Mouse (Mus musculus) neural tube, embryonic 13.5 days (tissue): ENCODE measurements around the gene Fam49a. TPM values are rescaled to one million over a fixed set of nuclear protein-coding genes. Genes with fewer than 3 reads are reported as not detected.
A peak's percentile ranks its signal among the peaks of the same experiment; 100 is the strongest.
"Not testable (repeated sequence)": the region's sequence is repeated elsewhere in the genome, so short reads cannot be mapped to it uniquely, and the experiment has no call there.

ENCODE experiments used
- ATAC-seq: fragments of 200-750 bp; cut with Nextera tagmentation; 2 replicates; pipeline ENCODE4 v1.8.0; 2017; ENCODE audit warnings: low read depth, mild to moderate bottlenecking, moderate TSS enrichment, moderate library complexity
- H3K27ac ChIP-seq: fragments of 300-500 bp; sonication (generic); replicated peaks from 2 replicates; pipeline ENCODE4 v1.5.1; 2015; ENCODE audit warnings: moderate library complexity, mild to moderate bottlenecking, inconsistent platforms
- H3K27me3 ChIP-seq: fragments of 300-500 bp; sonication (generic); 2 replicates; pipeline ENCODE4 v1.6.1; 2015; ENCODE audit warnings: mild to moderate bottlenecking, inconsistent platforms
- H3K36me3 ChIP-seq: fragments of 300-500 bp; sonication (generic); 2 replicates; pipeline ENCODE4 v1.6.1; 2015; ENCODE audit warnings: mild to moderate bottlenecking, inconsistent platforms
- H3K4me1 ChIP-seq: fragments of 300-500 bp; sonication (generic); replicated peaks from 2 replicates; pipeline ENCODE4 v1.6.1; 2015; ENCODE audit warnings: inconsistent platforms
- H3K4me2 ChIP-seq: fragments of 300-500 bp; sonication (generic); 2 replicates; pipeline ENCODE4 v1.6.1; 2015; ENCODE audit warnings: inconsistent platforms, mild to moderate bottlenecking, moderate library complexity
- H3K4me3 ChIP-seq: fragments of 300-500 bp; sonication (generic); 2 replicates; pipeline ENCODE4 v1.5.1; 2015; ENCODE audit warnings: mild to moderate bottlenecking, inconsistent platforms
- H3K9ac ChIP-seq: fragments of 300-500 bp; sonication (generic); 2 replicates; pipeline ENCODE4 v1.6.1; 2015; ENCODE audit warnings: moderate library complexity, mild to moderate bottlenecking, inconsistent platforms
- H3K9me3 ChIP-seq: fragments of 300-500 bp; sonication (generic); 2 replicates; pipeline ENCODE4 v1.6.1; 2016; ENCODE audit warnings: inconsistent platforms
- WGBS: fragments of 180-500 bp; shearing (Covaris S2); methylation state at CpG from one replicate; pipeline ENCODE4 v1.1.7; 2015; 5-methylcytosine and 5-hydroxymethylcytosine counted together
- polyA plus RNA-seq: library from polyadenylated mRNA; unstranded; fragments of >200 nt; fragmentation: Nextera tagmentation; extraction: Ambion mirVana; gene quantifications from 2 replicates; pipeline ENCODE4 v1.2.1, GENCODE M21; 2015

Fam49a gene
- polyA plus RNA-seq, 1 experiment from 2014 or later, result 34.1 TPM

GRCm38 (mm10) chr12:12239502-12239901, 22.4 kb upstream of the Fam49a start:
- Histone ChIP-seq H3K4me3 (no peak overlapping the region), H3K4me2 (no peak overlapping the region), H3K4me1 (peaks cover 10% of the 10 kb centered on the region), H3K9ac (no peak overlapping the region), H3K27me3 (no peaks in the 10 kb centered on the region), H3K36me3 (no peaks in the 10 kb centered on the region), H3K9me3 (no peaks in the 10 kb centered on the region), H3K27ac (no peak overlapping the region)
- ATAC-seq, result no peak
- 53% methylated on average over 3 of the region's 3 CpGs for WGBS

- H3K27ac ChIP-seq, result no peak overlapping the region
- H3K4me2 ChIP-seq, result no peak overlapping the region
- no peaks in the 10 kb centered on the region for H3K27me3 ChIP-seq
- H3K4me1 ChIP-seq, result 0 out of 2 replicates have a peak, but pooled peaks cover 6% of the 10 kb centered on the region
- no peaks in the 10 kb centered on the region for H3K36me3 ChIP-seq
- no peak overlapping the region for H3K4me3 ChIP-seq
- no peak overlapping the region for H3K9ac ChIP-seq
- ATAC-seq, result no peak
- H3K9me3 ChIP-seq, result no peaks in the 10 kb centered on the region
- 23% methylated on average over 3 of the region's 3 CpGs for WGBS
Observed at GRCm38 (mm10) chr12:12243148-12243547, 18.8 kb upstream of the Fam49a start.

- H3K4me1 ChIP-seq, H3K4me3 ChIP-seq, H3K4me2 ChIP-seq, ATAC-seq, H3K9ac ChIP-seq, H3K9me3 ChIP-seq, H3K27me3 ChIP-seq, H3K27ac ChIP-seq, H3K36me3 ChIP-seq: not testable (repeated sequence)
- WGBS, result 91% methylated on average over 4 of the region's 4 CpGs
Observed at GRCm38 (mm10) chr12:12247023-12247422, 14.9 kb upstream of the Fam49a start.

GRCm38 (mm10) chr12:12249521-12249920, 12.4 kb upstream of the Fam49a start:
- no peak for ATAC-seq
- WGBS, result 68% methylated on average over 2 of the region's 2 CpGs
- no peak overlapping the region for H3K4me2 ChIP-seq

GRCm38 (mm10) chr12:12253526-12253925, 8.4 kb upstream of the Fam49a start:
- WGBS, result 54% methylated on average over 5 of the region's 5 CpGs
- no peak for ATAC-seq

More at GRCm38 (mm10) chr12:12249521-12249920, 12.4 kb upstream of the Fam49a start:
- Histone ChIP-seq H3K9me3 (no peaks in the 10 kb centered on the region), H3K27ac (no peak overlapping the region), H3K4me1 (no peaks in the 10 kb centered on the region), H3K27me3 (no peaks in the 10 kb centered on the region), H3K9ac (no peak overlapping the region), H3K4me3 (no peak overlapping the region), H3K36me3 (no peaks in the 10 kb centered on the region)

GRCm38 (mm10) chr12:12254139-12254538, 7.8 kb upstream of the Fam49a start:
- H3K9me3 ChIP-seq, result no peaks in the 10 kb centered on the region
- H3K4me3 ChIP-seq, result no peak overlapping the region
- WGBS, result 86% methylated on average over 4 of the region's 4 CpGs
- no peaks in the 10 kb centered on the region for H3K27me3 ChIP-seq
- no peak for ATAC-seq
- H3K4me2 ChIP-seq, result no peak overlapping the region
- H3K27ac ChIP-seq, result no peak overlapping the region
- H3K9ac ChIP-seq, result no peak overlapping the region
- H3K36me3 ChIP-seq, result no peaks in the 10 kb centered on the region
- no peaks in the 10 kb centered on the region for H3K4me1 ChIP-seq

More at GRCm38 (mm10) chr12:12253526-12253925, 8.4 kb upstream of the Fam49a start:
- Histone ChIP-seq H3K27me3 (no peaks in the 10 kb centered on the region), H3K27ac (no peak overlapping the region), H3K9me3 (no peaks in the 10 kb centered on the region), H3K4me2 (no peak overlapping the region), H3K9ac (no peak overlapping the region), H3K4me1 (no peaks in the 10 kb centered on the region), H3K36me3 (no peaks in the 10 kb centered on the region), H3K4me3 (no peak overlapping the region)

GRCm38 (mm10) chr12:12260979-12261960, 669 bp upstream of the Fam49a start:
- H3K4me3 ChIP-seq, result peak overlapping the region; percentile 76
- no peaks in the 10 kb centered on the region for H3K36me3 ChIP-seq
- peak; percentile 37 for ATAC-seq
- peaks cover 47% of the 10 kb centered on the region for H3K4me1 ChIP-seq
- H3K4me2 ChIP-seq, result peak overlapping the region; percentile 82
- H3K9me3 ChIP-seq, result no peaks in the 10 kb centered on the region
- no peak overlapping the region for H3K27ac ChIP-seq
- WGBS, result 67% methylated on average over 9 of the region's 9 CpGs
- peak overlapping the region; percentile 91 for H3K9ac ChIP-seq
- H3K27me3 ChIP-seq, result no peaks in the 10 kb centered on the region

- H3K9ac ChIP-seq, result peak overlapping the region; percentile 91
- H3K27me3 ChIP-seq, result no peaks in the 10 kb centered on the region
- WGBS, result 0% methylated on average over 1 of the region's 1 CpGs
- H3K9me3 ChIP-seq, result no peaks in the 10 kb centered on the region
- H3K4me1 ChIP-seq, result peaks cover 57% of the 10 kb centered on the region
- no peaks in the 10 kb centered on the region for H3K36me3 ChIP-seq
- peak overlapping the region; percentile 71 for H3K27ac ChIP-seq
- H3K4me3 ChIP-seq, result peak overlapping the region; percentile 76
- H3K4me2 ChIP-seq, result peak overlapping the region; percentile 82
- peak; percentile 53 for ATAC-seq
Observed at GRCm38 (mm10) chr12:12263371-12263791, 1.4 kb downstream of the Fam49a start.

- Histone ChIP-seq H3K9me3 (no peaks in the 10 kb centered on the region), H3K36me3 (no peaks in the 10 kb centered on the region), H3K27me3 (no peaks in the 10 kb centered on the region), H3K4me2 (peak overlapping the region; percentile 82), H3K4me3 (peak overlapping the region; percentile 76), H3K27ac (peak overlapping the region; percentile 71), H3K9ac (peak overlapping the region; percentile 91), H3K4me1 (peaks cover 57% of the 10 kb centered on the region)
- WGBS, result 64% methylated on average over 5 of the region's 5 CpGs
- no peak for ATAC-seq
Observed at GRCm38 (mm10) chr12:12264151-12264550, 2.2 kb downstream of the Fam49a start.

- peaks cover 50% of the 10 kb centered on the region for H3K4me1 ChIP-seq
- ATAC-seq, result no peak
- H3K9me3 ChIP-seq, result no peaks in the 10 kb centered on the region
- no peak overlapping the region for H3K4me2 ChIP-seq
- no peaks in the 10 kb centered on the region for H3K27me3 ChIP-seq
- peak overlapping the region; percentile 52; the same call in 1 of the 2 replicates for H3K27ac ChIP-seq
- no peak overlapping the region for H3K9ac ChIP-seq
- WGBS, result 50% methylated on average over 1 of the region's 1 CpGs
- H3K36me3 ChIP-seq, result no peaks in the 10 kb centered on the region
- no peak overlapping the region for H3K4me3 ChIP-seq
Observed at GRCm38 (mm10) chr12:12266552-12266951, 4.6 kb downstream of the Fam49a start.

DNA sequence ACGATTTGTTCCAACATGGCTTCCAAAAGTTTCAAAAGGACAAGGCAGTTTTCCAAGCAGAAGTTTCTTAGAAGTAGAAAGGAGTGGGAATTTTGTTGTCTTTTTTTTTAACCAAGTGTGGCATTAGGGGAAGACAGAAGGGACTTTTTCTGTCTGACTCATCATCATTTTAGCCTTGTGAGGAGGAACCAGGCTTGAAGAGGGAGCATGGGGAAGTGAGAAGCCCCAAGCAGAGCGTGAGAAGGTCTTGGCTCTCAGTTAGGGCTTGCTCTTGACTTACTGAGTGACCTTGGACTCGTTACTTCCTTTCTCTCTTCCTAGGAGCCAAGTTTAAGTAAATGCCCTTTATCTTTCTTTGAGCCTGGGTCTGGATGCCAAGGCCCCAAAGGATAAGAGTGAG, 8.6 kb downstream of the Fam49a start:
- Histone ChIP-seq H3K4me2 (no peak overlapping the region), H3K36me3 (no peaks in the 10 kb centered on the region), H3K27me3 (no peaks in the 10 kb centered on the region), H3K4me3 (no peak overlapping the region), H3K9ac (no peak overlapping the region), H3K4me1 (peaks cover 31% of the 10 kb centered on the region), H3K9me3 (no peaks in the 10 kb centered on the region), H3K27ac (no peak overlapping the region)
- WGBS, result 88% methylated on average over 3 of the region's 3 CpGs
- no peak for ATAC-seq

DNA sequence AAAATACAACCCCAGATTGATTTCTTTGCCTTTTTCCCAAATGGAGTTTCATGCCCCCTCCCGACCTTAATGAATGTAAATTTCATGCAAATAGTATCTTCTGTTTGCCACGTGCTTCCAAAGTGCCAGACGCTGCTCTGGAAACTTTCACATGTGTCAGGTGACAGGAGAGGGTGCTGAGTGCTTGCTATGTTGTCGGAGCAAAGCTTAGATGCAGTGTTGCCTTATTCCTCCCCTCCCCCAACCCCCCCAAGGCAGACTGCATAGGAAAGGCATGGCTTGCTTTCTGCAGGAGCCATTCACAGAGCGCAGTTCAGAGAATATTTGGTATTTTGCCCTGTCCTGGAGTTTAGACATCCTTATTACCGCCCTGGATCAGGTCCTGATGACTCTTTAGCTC, 12.2 kb downstream of the Fam49a start:
- Histone ChIP-seq H3K9ac (no peak overlapping the region), H3K4me3 (no peak overlapping the region), H3K4me1 (peaks cover 15% of the 10 kb centered on the region), H3K9me3 (no peaks in the 10 kb centered on the region), H3K27ac (no peak overlapping the region), H3K27me3 (no peaks in the 10 kb centered on the region), H3K36me3 (0 out of 2 replicates have a peak, but pooled peaks cover 3% of the 10 kb centered on the region), H3K4me2 (no peak overlapping the region)
- 29% methylated on average over 6 of the region's 6 CpGs for WGBS
- ATAC-seq, result no peak
